Mouse (Mus musculus): ENCODE measurements around the gene Ganab.
A peak's percentile ranks its signal among the peaks of the same experiment; 100 is the strongest.
"Not testable (repeated sequence)": the region's sequence is repeated elsewhere in the genome, so short reads cannot be mapped to it uniquely, and the experiment has no call there.

The Ganab gene

GRCm38 (mm10) chr19:8888511-8889385 is 9.1 kb upstream of the Ganab start, which contains the start of the genes 1810009A15Rik and Gm49416:
1810009A15Rik (plus strand) TSS chr19:8888853.
Gm49416 (plus strand) TSS chr19:8888926.
- DNase-seq (ENCODE audit: low read depth, low spot score), result peak; percentile 93

GRCm38 (mm10) chr19:8892829-8893766 is 4.8 kb upstream of the Ganab start, which contains the start of gene Ints5:
Ints5 (plus strand) TSS chr19:8893005.
- DNase-seq (ENCODE audit: low read depth, low spot score), result peak; percentile 68

- no peak for DNase-seq (ENCODE audit: low read depth, low spot score)
These were observed 2.4 kb upstream of the Ganab start for GRCm38 (mm10) chr19:8895397-8895960.

- DNase-seq (ENCODE audit: low read depth, low spot score), result not testable (repeated sequence)
These were observed 1.6 kb upstream of the Ganab start for GRCm38 (mm10) chr19:8896231-8896630.

- not testable (repeated sequence) for DNase-seq (ENCODE audit: low read depth, low spot score)
These were observed 533 bp upstream of the Ganab start for GRCm38 (mm10) chr19:8897211-8897864.

- DNase-seq (ENCODE audit: low read depth, low spot score), result no peak
These were observed 705 bp downstream of the Ganab start for GRCm38 (mm10) chr19:8898576-8898975.

GRCm38 (mm10) chr19:8899079-8899478 is 1.2 kb downstream of the Ganab start:
- DNase-seq (ENCODE audit: low read depth, low spot score), result no peak

- DNase-seq (ENCODE audit: low read depth, low spot score), result no peak
These were observed 5.5 kb downstream of the Ganab start for GRCm38 (mm10) chr19:8903412-8903811.

- no peak for DNase-seq (ENCODE audit: low read depth, low spot score)
These were observed 10.7 kb downstream of the Ganab start for GRCm38 (mm10) chr19:8908531-8908930.

GRCm38 (mm10) chr19:8911810-8912209 is 13.9 kb downstream of the Ganab start:
- DNase-seq (ENCODE audit: low read depth, low spot score), result no peak

- DNase-seq (ENCODE audit: low read depth, low spot score), result no peak
These were observed 16.3 kb downstream of the Ganab start for GRCm38 (mm10) chr19:8914212-8914611.

- no peak for DNase-seq (ENCODE audit: low read depth, low spot score)
These were observed 21.1 kb downstream of the Ganab start for GRCm38 (mm10) chr19:8919000-8919399.

GRCm38 (mm10) chr19:8919684-8920072 is 21.8 kb downstream of the Ganab start:
- no peak for DNase-seq (ENCODE audit: low read depth, low spot score)

GRCm38 (mm10) chr19:8920073-8920736 is 22.3 kb downstream of the Ganab start, which contains the start of gene B3gat3:
B3gat3 (plus strand) TSS chr19:8920374.
- DNase-seq (ENCODE audit: low read depth, low spot score), result peak; percentile 63

- no peak for DNase-seq (ENCODE audit: low read depth, low spot score)
These were observed 23.0 kb downstream of the Ganab start for GRCm38 (mm10) chr19:8920836-8921291.

GRCm38 (mm10) chr19:8921741-8922140 is 23.9 kb downstream of the Ganab start:
- DNase-seq (ENCODE audit: low read depth, low spot score), result no peak

- no peak for DNase-seq (ENCODE audit: low read depth, low spot score)
These were observed 28.9 kb downstream of the Ganab start for GRCm38 (mm10) chr19:8926766-8927165.

GRCm38 (mm10) chr19:8927891-8928525 is 30.1 kb downstream of the Ganab start:
- DNase-seq (ENCODE audit: low read depth, low spot score), result no peak

GRCm38 (mm10) chr19:8928689-8929223 is 30.9 kb downstream of the Ganab start:
- DNase-seq (ENCODE audit: low read depth, low spot score), result no peak
